Mouse (Mus musculus): Measurements from ENCODE around the gene Pde4b.

- no peak for TF ChIP-seq CTCF (IDR thresholded peaks at IDR 0.05; ENCODE audit: low read depth, low read length)
- no peak for TF ChIP-seq POLR2A (IDR thresholded peaks at IDR 0.05; ENCODE audit: extremely low read depth, insufficient read depth, low read length)
Measured at GRCm38 (mm10) chr4:102316011-102316410, 228.7 kb downstream of the Pde4b start.
